In the genomic region with DNA sequence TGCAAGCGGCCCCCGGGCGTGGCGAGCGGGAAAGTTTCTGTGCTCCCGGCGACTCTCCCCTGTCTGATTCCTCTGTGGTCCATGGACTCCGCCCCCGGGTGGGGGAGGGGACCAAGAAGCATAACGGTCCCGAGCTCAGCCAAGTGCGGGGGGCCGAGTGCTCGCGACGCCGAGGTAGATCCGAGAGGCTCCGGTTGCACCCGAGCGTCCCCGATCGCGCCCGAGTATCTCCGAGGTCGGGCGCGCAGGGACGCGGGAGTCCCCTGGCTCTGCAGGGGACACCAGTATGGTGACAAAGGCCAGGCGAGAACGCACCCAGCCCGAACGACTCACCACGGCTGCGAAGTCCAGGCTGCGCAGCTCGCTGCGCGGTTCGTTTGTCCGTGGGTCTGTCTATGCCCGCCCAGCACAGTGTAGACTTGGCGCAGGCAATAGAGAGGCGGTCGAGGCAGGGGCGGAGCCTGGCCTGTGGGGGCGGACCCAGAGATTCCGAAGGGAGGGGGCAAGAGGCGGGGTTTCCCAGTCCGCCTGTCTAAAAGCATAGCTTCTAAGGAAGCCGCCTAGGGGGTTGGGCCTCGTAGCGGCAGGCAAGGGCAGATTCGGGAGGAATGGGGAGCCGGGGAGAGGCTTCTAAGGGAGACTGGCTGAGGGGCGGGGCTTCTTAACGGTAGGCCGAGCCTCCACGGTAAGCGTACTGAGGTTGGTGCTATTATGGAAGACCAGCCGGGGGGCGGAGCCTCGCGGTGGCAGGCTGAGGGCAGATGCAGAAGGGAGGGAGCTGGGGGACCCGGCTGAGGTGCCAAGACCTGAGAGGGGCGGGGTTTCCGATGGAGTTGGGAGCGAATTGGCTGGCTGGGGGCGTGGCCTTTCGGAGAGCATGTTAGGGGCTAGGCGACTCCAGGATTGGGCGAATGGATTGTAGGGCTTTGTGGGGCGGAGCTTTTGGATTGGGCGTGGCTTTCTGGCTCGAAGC, we compare ENCODE assay signal across 8 mouse cellular contexts. TPM values are rescaled to one million over a fixed set of nuclear protein-coding genes. Genes with fewer than 3 reads are reported as not detected.
DNase-seq lines count a peak whose midpoint lies in the region; ATAC-seq and TF ChIP-seq lines count a peak whose summit lies in the region.

No protein-coding gene starts in this region.

- H3K4me2 ChIP-seq in forebrain, embryonic 14.5 days (ENCODE audit: low read length), result peak overlapping the region; percentile 90
- peak overlapping the region; percentile 79 for H3K4me2 ChIP-seq in neural tube, embryonic 15.5 days

- no peaks in the 10 kb centered on the region for H3K9me3 ChIP-seq in ES-Bruce4 (replicated peaks; ENCODE audit: control insufficient read depth, insufficient read depth, low read length, poor library complexity, severe bottlenecking)
- no peaks in the 10 kb centered on the region for H3K9me3 ChIP-seq in forebrain, embryonic 14.5 days (replicated peaks; ENCODE audit: control insufficient read depth, low read length)
- H3K9me3 ChIP-seq in neural tube, embryonic 15.5 days (replicated peaks), result no peaks in the 10 kb centered on the region

- H3K9ac ChIP-seq in ES-Bruce4 (ENCODE audit: low read depth, poor library complexity, severe bottlenecking), result peak overlapping the region; percentile 50
- peak overlapping the region; percentile 76 for H3K9ac ChIP-seq in forebrain, embryonic 14.5 days (ENCODE audit: low read length)
- peak overlapping the region; percentile 50 for H3K9ac ChIP-seq in neural tube, embryonic 15.5 days (replicated peaks)

- H3K4me3 ChIP-seq in ES-Bruce4 (ENCODE audit: low read depth, low read length), result peak overlapping the region; percentile 71
- peak overlapping the region; percentile 51 for H3K4me3 ChIP-seq in forebrain, embryonic 14.5 days (ENCODE audit: low read depth, low read length)
- peak overlapping the region; percentile 47 for H3K4me3 ChIP-seq in neural tube, embryonic 15.5 days (replicated peaks)

- no peak for TF ChIP-seq CTCF in ES-Bruce4 (IDR thresholded peaks at IDR 0.05; ENCODE audit: low read depth, low read length)

- DNase-seq in cerebellum, adult 11 months, result peak; percentile 92
- DNase-seq in forebrain, embryonic 14.5 days (ENCODE audit: low spot score), result peak; percentile 99
- peak; percentile 97 to 98 for DNase-seq in heart, postnatal 14 days
- DNase-seq in layer of hippocampus, adult 11-12 months (ENCODE audit: low spot score), result peak; percentile 97
- peak; percentile 99 to 100 for DNase-seq in lung, adult 18-20 months
- DNase-seq in testis, postnatal 14 days (ENCODE audit: low spot score), result peak; percentile 99

- no peak for TF ChIP-seq EP300 in ES-Bruce4 (IDR thresholded peaks at IDR 0.05; ENCODE audit: insufficient read depth, low read depth, low read length)

- under 1% methylated on average over 77 of the region's 77 CpGs for WGBS in forebrain, embryonic 14.5 days
- WGBS in neural tube, embryonic 15.5 days, result under 1% methylated on average over 77 of the region's 77 CpGs

- peak; percentile 91 for ATAC-seq in forebrain, embryonic 14.5 days
- peak; percentile 92 for ATAC-seq in neural tube, embryonic 15.5 days (ENCODE audit: low FRiP score)

- no peak overlapping the region for H3K27ac ChIP-seq in ES-Bruce4 (ENCODE audit: insufficient read depth, low read length)
- peak overlapping the region; percentile 92 for H3K27ac ChIP-seq in forebrain, embryonic 14.5 days (ENCODE audit: low read depth, low read length)
- H3K27ac ChIP-seq in neural tube, embryonic 15.5 days (replicated peaks), result peak overlapping the region; percentile 83

- no peaks in the 10 kb centered on the region for H3K27me3 ChIP-seq in ES-Bruce4 (ENCODE audit: control insufficient read depth, insufficient read depth, low read length, poor library complexity, severe bottlenecking)
- no peaks in the 10 kb centered on the region for H3K27me3 ChIP-seq in forebrain, embryonic 14.5 days (replicated peaks; ENCODE audit: control insufficient read depth, insufficient read depth, low read length)
- H3K27me3 ChIP-seq in neural tube, embryonic 15.5 days (replicated peaks), result no peaks in the 10 kb centered on the region

- no peaks in the 10 kb centered on the region for H3K36me3 ChIP-seq in ES-Bruce4 (ENCODE audit: control insufficient read depth, insufficient read depth, low read length, poor library complexity, severe bottlenecking)
- H3K36me3 ChIP-seq in forebrain, embryonic 14.5 days (ENCODE audit: control insufficient read depth, insufficient read depth, low read length), result peaks cover 29% of the 10 kb centered on the region
- H3K36me3 ChIP-seq in neural tube, embryonic 15.5 days, result peaks cover 9% of the 10 kb centered on the region; the same call in 1 of the 2 replicates

- intact Hi-C loops in heart, postnatal 14 days (cut with DNase I), result loop anchor here (1.0 kb wide), 1 partner anchor 13 kb away; no protein-coding TSS in a partner anchor

- TF ChIP-seq POLR2A in ES-Bruce4 (IDR thresholded peaks at IDR 0.05; ENCODE audit: insufficient read depth, low read length), result no peak

- H3K4me1 ChIP-seq in ES-Bruce4 (ENCODE audit: control insufficient read depth, insufficient read depth, low read length), result no peaks in the 10 kb centered on the region
- peaks cover 52% of the 10 kb centered on the region for H3K4me1 ChIP-seq in forebrain, embryonic 14.5 days (ENCODE audit: control insufficient read depth, insufficient read depth, low read length)
- peaks cover 89% of the 10 kb centered on the region for H3K4me1 ChIP-seq in neural tube, embryonic 15.5 days

RNA-seq across cellular contexts. Expression of a gene that starts 14.2 kb away (rescaled TPM):
- 149 and 159 TPM in 2 replicates for polyA plus RNA-seq in ES-Bruce4 (2011; ENCODE audit: insufficient read depth, insufficient read length, low read depth, missing spikeins)
- polyA plus RNA-seq in forebrain, embryonic 14.5 days (2014; fragmentation: Nextera tagmentation; extraction: Ambion mirVana), result 248 and 319 TPM in 2 replicates
- total RNA-seq in heart, postnatal 14 days (2021), result 10 to 100 TPM; 60.3 to 64.8 TPM
- polyA plus RNA-seq in neural tube, embryonic 15.5 days (2015; fragmentation: Nextera tagmentation; extraction: Ambion mirVana), result 206 and 247 TPM in 2 replicates

RNA-seq across cellular contexts. Expression of a gene that starts 50.2 kb away (rescaled TPM):
- not detected in 2 replicates for polyA plus RNA-seq in ES-Bruce4 (2011; ENCODE audit: insufficient read depth, insufficient read length, low read depth, missing spikeins)
- 0.14 TPM in 1 of 2 replicates, not detected in the other for polyA plus RNA-seq in forebrain, embryonic 14.5 days (2014; fragmentation: Nextera tagmentation; extraction: Ambion mirVana)
- total RNA-seq in heart, postnatal 14 days (2021), result not detected
- polyA plus RNA-seq in neural tube, embryonic 15.5 days (2015; fragmentation: Nextera tagmentation; extraction: Ambion mirVana), result not detected in 2 replicates
